Mouse (Mus musculus) urinary bladder, postnatal 4 days (tissue): ENCODE measurements around the gene 5330417H12Rik.

Experiments
- DNase-seq, 2 experiments: peaks; one replicate each; pipeline ENCODE4 v3.0.0; 2021 to 2022; ENCODE audit warnings: low spot score in 2 of 2

5330417H12Rik gene

DNA sequence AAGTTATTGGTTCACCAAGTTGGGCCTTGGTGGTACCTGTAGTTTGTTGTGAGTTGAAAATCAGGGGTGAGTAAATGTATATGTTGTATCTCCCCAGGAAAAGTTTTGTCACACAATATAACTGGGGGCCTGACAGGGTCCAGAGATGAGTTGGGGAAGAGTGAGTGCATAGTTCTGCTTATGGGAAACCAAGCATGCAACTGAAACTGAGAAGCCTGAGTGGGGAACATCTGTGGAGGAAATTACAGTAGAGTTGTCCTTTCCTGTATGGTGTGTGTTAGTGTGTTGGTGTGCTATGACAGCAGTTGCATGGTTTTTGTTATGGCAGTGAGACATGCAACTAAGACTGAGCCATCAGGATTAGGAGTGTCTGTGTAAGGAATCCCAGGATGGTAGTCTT is 3.4 kb upstream of the 5330417H12Rik start:
- no peak for DNase-seq

DNA sequence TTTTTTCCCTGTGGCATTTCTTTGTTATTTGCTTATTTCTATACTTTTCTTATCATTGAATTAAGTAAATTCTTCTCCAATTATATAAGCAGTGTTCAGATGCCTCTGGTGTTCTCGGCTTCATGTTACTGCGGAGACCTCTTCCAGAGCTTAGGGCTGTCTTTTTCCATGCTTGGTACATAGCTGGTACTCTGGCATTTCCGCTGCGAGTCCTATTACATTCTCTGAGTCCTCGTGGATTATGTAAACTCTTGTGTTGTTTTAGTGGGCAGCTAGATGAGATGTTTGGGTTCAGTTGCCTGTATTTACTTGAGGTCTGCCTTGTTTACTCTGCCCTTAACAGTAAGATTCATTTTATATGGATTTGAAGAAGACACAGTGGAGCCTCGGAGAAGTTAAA is 820 bp upstream of the 5330417H12Rik start:
- no peak for DNase-seq

GRCm38 (mm10) chr7:107624432-107624831 is 529 bp downstream of the 5330417H12Rik start:
- no peak for DNase-seq

GRCm38 (mm10) chr7:107620137-107620536 is 4.8 kb downstream of the 5330417H12Rik start:
- no peak for DNase-seq

GRCm38 (mm10) chr7:107619225-107619624 is 5.7 kb downstream of the 5330417H12Rik start:
- DNase-seq = no peak

DNA sequence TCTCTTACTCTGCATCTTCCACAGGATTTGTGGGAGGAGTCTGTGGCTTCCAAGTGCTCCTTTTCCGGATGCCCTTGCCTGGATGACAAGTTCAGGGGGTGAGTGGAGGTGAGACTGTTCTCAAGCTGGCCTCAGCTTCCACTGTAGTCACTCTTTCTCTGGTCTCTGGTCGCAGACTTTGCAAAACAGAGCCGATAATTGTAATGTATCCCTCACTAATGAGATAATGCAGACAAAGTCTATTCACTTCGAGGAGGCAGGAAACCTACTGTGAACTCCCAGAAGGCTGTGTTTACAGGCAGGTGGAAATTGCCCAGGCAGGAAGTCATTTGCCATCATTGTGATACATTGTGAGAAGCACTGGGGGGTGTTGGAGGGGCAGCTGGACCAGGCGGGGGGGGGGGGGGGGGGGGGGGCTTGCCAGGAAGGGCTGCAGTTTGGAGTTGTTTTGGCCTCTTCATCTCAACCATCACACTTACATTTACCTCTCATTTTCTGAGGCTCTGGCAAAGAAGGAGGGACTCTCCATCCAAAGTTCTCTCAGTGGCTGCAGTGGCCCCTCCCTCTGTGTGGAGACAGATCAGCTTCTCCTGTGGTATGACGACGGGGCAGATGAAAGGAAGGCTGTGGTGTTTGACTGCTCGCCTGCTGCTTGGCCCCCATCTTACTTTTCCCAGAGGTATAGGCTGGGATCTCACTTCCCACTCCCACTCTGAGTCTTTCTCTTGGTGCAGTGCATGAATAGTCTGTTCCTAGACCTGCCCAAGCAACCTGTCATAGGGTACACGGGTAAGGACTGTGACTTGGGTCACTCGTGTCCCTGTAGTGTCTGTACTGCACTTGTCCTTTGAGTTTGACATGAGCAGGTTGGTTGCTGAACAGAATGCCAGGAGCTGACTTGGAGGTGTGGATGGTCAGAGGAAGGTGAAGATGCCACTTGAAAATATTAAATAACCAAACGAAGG is 6.7 kb downstream of the 5330417H12Rik start:
- no peak for DNase-seq

GRCm38 (mm10) chr7:107610880-107611279 is 14.1 kb downstream of the 5330417H12Rik start:
- DNase-seq = no peak

DNA sequence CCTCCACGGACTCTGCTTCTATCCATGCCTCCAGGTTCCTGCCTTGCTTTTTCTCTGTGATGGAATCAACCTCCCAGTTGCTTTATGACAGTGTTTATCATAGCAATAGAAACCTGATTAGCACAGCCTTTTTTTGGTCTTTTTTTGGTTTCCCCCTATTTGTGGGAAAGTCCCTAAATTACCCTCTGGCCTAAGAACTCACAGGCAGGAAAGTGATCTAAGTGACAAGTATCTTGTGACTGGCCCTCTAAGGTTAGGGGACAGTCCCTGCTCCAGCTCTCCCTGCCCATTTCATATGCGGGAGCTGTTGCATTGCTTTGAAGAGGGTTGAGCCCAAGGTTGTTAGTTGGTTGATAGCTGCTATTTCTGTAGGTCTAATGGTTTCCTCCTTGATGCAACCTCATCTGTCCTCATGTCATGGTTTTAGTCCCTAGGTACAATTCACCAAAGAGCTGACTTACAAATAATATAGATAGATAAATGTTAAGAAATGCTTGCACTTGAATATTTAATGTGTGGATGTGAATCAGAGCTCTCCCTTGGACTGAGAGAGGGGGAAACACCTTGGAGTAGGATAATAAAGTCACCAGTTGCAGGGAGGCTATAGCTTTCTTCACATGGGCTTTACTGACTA is 15.2 kb downstream of the 5330417H12Rik start:
- no peak for DNase-seq

GRCm38 (mm10) chr7:107607766-107608165 is 17.2 kb downstream of the 5330417H12Rik start:
- DNase-seq = no peak

DNA sequence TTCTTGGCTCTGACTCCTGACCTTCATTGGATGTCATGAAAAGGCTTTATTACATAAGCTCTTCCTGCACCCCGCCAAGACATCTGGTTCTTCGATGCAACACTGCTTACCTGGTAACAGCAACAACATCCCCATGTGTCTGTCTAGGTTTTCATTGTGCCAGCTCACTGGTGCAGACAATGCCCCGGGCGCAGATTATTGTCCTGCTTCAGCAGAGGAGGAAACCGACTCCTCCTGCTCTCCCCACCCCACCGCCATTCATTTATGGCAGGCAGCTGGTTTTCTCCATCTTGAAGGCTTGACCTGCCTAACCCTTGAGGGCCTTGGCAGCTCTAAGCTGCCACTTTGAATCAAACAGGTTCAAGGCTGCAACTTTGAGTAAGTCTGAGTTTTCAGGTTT is 22.0 kb downstream of the 5330417H12Rik start:
- no peak for DNase-seq

DNA sequence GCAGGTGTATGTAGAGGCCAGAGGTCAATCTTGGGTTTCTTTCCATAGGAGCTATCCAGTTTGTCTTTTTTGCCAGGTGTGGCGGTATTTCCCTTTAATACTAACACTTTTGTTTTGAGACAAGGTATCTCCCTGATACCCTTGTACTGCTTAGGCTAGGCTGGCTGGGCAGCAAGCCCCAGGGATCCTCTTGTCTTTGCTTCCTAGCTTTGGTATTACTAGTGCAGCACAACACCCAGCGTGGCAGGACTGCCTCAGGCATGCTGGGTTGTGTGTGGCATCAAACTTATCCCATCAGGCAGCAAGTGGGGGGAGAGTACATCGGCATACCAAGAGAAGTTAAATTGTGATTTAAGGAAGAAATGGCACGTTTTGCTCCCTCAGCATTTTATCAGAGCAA is 22.5 kb downstream of the 5330417H12Rik start:
- no peak for DNase-seq

DNA sequence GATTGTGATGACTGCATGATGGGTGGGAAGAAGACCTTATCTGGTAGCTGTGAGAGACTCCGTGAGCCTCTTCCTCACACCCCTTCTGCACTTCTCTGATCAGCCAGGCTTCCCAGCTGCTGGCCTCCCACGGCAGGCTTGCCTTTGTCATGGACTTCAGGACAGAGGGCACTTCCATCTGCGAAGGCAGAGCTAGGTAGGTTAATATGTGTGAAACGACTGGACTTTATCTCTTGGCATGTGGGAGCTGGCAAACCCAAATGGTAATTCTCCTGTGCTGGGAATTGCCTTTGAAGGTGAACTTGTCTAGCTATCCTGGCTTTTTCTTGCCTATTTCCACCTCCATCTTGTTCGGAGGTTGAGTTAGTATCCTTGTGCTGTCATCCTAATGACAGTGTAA is 24.3 kb downstream of the 5330417H12Rik start:
- DNase-seq = no peak

- no peak for DNase-seq
These were observed 27.0 kb downstream of the 5330417H12Rik start for GRCm38 (mm10) chr7:107597956-107598355.

- no peak for DNase-seq
These were observed 28.2 kb downstream of the 5330417H12Rik start for GRCm38 (mm10) chr7:107596753-107597152.

DNA sequence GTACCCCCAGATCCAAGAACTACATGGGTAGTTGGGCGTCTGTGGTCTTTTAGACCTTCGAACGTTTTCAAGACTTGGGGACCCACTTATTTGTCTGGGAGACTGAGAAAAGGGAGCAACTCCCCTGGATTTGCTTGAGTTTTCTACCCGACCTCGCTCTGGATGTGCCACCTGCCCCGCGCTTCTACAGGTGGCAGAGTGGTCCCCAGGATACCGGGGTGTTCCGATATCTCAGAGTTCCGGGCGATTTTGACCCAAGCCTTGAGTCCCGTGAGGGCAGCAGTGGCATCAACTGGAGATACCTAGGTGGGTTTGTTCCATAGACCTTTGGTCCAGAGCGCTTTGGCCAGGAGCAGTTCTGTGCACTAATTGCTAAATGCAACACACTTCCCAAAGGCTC is 29.5 kb downstream of the 5330417H12Rik start:
- DNase-seq = no peak

GRCm38 (mm10) chr7:107594857-107595402 is 30.0 kb downstream of the 5330417H12Rik start, which contains the start of gene Ppfibp2:
Ppfibp2 (plus strand) TSS chr7:107595207.
- peak; percentile 90 to 93 for DNase-seq

DNA sequence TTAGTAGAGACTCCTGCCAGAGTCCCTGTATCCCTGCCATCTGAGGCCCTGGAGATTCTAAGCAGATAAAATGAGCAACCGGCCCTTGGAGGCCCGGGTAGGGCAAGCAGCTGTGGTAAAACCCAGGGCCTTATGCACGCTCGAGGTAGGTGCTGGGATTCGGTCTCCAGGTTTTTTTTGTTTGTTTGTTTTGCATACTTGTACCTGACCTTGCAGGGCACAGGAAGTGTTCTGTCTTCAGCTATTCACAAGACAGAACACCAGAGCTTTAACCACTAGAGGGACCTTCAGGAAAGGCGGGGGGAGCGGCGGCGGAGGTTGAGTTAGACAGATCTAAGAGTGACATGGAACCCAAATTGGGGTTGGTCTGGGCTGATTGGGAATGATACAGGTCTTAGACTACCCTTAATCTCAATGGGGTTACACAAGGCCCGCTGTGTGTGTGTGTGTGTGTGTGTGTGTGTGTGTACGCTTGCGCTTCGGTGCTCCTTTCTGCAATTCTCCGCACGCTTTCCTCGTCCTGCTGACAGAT is 30.6 kb downstream of the 5330417H12Rik start:
- DNase-seq = peak in 1 of 2 experiments; percentile 27

GRCm38 (mm10) chr7:107593904-107594303 is 31.1 kb downstream of the 5330417H12Rik start:
- DNase-seq = no peak

- DNase-seq = no peak
These were observed 32.3 kb downstream of the 5330417H12Rik start for GRCm38 (mm10) chr7:107592641-107593040.

DNA sequence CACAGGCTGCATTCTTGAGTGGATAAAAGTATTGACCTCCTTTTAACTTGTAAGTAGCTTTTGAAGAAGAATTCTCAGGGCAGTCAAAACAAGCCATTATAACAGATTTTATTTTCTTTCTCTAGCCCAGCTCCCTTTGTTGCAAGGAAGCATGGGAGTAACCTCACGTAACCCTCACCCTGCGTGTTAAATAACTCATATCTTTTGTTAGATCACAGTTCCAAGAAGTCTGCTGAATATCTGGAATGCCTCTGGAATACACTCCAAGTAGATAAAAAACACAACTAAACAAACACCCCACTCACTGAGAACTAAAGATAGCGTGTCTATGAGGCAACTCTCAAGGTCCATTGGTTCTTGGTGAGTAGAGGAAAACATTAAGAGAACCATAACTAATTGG is 50.7 kb downstream of the 5330417H12Rik start:
- peak in 1 of 2 experiments; percentile 3 for DNase-seq
